Mouse (Mus musculus) CD8-positive naive resting alpha-beta T cell, adult 2 months (primary cell): ENCODE measurements around the gene Gsx2.
A peak's percentile ranks its signal among the peaks of the same experiment; 100 is the strongest.

Source experiments
- DNase-seq, 2 experiments: peaks; one replicate each; pipeline ENCODE4 v3.0.0; 2022; ENCODE audit warnings: low read depth in 2 of 2, low spot score in 2 of 2

The Gsx2 gene

GRCm38 (mm10) chr5:75076326-75077050 lies 1.1 kb downstream of the Gsx2 start:
- no peak for DNase-seq

- no peak for DNase-seq
Measured at GRCm38 (mm10) chr5:75077051-75077380, 1.6 kb downstream of the Gsx2 start.

GRCm38 (mm10) chr5:75079564-75079963 lies 4.2 kb downstream of the Gsx2 start:
- no peak for DNase-seq

GRCm38 (mm10) chr5:75082439-75082838 lies 7.0 kb downstream of the Gsx2 start:
- DNase-seq = no peak

GRCm38 (mm10) chr5:75083061-75083460 lies 7.7 kb downstream of the Gsx2 start:
- no peak for DNase-seq

GRCm38 (mm10) chr5:75083591-75084392 lies 8.4 kb downstream of the Gsx2 start:
- DNase-seq = no peak

- DNase-seq = no peak
Measured at GRCm38 (mm10) chr5:75084393-75084870, 9.0 kb downstream of the Gsx2 start.

GRCm38 (mm10) chr5:75084871-75085520 lies 9.6 kb downstream of the Gsx2 start:
- no peak for DNase-seq

GRCm38 (mm10) chr5:75085521-75085875 lies 10.1 kb downstream of the Gsx2 start:
- no peak for DNase-seq

GRCm38 (mm10) chr5:75085906-75086305 lies 10.5 kb downstream of the Gsx2 start:
- no peak for DNase-seq

GRCm38 (mm10) chr5:75106511-75106910 lies 31.1 kb downstream of the Gsx2 start:
- no peak for DNase-seq

- DNase-seq = no peak
Measured at GRCm38 (mm10) chr5:75109368-75109767, 34.0 kb downstream of the Gsx2 start.

- DNase-seq = no peak
Measured at GRCm38 (mm10) chr5:75111781-75112180, 36.4 kb downstream of the Gsx2 start.

- peak in 1 of 2 experiments; percentile 6 for DNase-seq
Measured at GRCm38 (mm10) chr5:75118840-75119239, 43.4 kb downstream of the Gsx2 start.

- no peak for DNase-seq
Measured at GRCm38 (mm10) chr5:75121646-75122045, 46.2 kb downstream of the Gsx2 start.
